Mouse (Mus musculus): ENCODE measurements around the gene G6pc3. TPM values are rescaled to one million over a fixed set of nuclear protein-coding genes. Genes with fewer than 3 reads are reported as not detected.
A peak's percentile ranks its signal among the peaks of the same experiment; 100 is the strongest.

G6pc3 gene
- polyA plus RNA-seq, 1 experiment = not detected

DNA sequence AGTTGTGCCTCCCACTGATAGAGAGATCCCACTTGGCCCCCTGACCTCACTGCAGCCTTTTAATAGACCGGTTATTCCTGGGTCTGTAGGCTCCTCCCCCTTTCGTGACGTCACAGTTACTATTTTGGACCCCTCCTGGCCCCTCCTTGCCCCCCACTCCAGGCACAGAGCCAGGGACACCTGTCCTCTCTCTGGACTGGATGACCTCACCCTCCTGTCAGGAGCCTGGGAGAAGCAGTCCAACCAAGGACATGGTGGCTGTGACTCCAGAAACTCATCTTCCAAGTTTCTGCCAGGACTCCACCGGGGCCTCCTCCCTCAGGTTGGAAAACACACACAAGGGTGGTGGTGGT is 30.6 kb downstream of the G6pc3 start:
- TF ChIP-seq CTCF (IDR thresholded peaks at IDR 0.05; ENCODE audit: insufficient read depth, low read depth, low read length) = no peak
- TF ChIP-seq POLR2A (IDR thresholded peaks at IDR 0.05; ENCODE audit: insufficient read depth, low read depth, low read length) = no peak
- H3K4me3 ChIP-seq (ENCODE audit: insufficient read depth, low read depth, low read length) = no peak overlapping the region
- 43% methylated on average over 4 of the region's 4 CpGs for WGBS
- peak overlapping the region; percentile 94 for H3K27ac ChIP-seq (ENCODE audit: insufficient read depth, low read depth, low read length)
- H3K4me1 ChIP-seq (ENCODE audit: control insufficient read depth, insufficient read depth, low read length) = peaks cover 86% of the 10 kb centered on the region

DNA sequence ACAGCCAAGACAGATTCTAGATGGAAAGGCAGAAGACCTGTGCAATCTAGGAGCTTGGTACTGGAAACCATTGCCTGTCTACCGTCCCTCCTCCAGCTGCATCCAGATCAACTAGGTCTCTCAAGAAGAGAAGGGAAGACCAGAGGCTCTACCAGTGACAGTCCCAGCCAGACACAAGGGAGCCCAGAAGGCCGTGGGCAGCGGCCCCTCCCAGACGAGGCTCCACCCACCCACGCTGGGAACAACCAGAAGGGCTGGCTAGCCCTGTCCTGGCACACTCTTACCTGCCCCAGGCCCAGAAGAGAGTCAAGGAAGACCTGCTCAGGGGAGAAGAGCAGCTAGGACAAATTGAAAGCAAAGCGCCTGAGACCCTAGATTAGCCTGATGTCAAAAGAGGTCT is 31.0 kb downstream of the G6pc3 start:
- no peak overlapping the region for H3K4me3 ChIP-seq (ENCODE audit: insufficient read depth, low read depth, low read length)
- TF ChIP-seq POLR2A (IDR thresholded peaks at IDR 0.05; ENCODE audit: insufficient read depth, low read depth, low read length) (no peak), CTCF (IDR thresholded peaks at IDR 0.05; ENCODE audit: insufficient read depth, low read depth, low read length) (no peak)
- no peak overlapping the region for H3K27ac ChIP-seq (ENCODE audit: insufficient read depth, low read depth, low read length)
- peaks cover 90% of the 10 kb centered on the region for H3K4me1 ChIP-seq (ENCODE audit: control insufficient read depth, insufficient read depth, low read length)
- WGBS = 53% methylated on average over 6 of the region's 6 CpGs

DNA sequence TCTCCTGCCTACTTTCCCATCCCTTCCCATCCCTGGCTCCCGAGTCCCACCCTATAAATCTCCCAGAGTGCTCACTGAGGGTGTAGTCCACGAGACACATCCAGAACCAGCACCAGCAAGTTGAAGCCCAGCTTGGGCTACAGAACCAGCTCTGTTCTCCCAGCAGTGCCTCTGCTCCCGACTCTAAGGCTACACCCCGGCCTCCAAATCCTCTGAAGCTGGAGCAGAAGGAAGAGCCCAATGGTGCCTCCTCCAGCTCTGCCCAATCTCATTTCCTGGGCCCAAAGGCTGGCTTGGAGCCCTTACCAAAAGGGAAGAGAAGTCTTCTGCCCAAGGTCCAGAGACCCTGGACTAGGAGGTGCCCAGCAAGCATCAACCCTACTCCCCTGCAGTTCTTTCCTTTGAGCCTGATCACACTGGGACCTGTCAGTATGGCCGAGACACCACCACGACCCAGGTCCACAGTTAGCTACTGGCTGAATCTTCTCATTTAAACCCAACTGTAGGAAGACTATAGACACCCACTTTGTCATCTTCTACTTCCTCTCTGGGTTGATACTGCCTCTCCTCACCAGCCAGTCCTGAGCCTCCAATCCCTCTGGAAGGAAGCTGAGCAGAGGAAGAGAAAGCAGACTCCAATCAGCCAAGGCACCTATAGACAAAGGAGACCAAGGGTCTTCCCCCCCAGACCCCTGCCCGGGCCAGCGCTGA is 32.0 kb downstream of the G6pc3 start:
- 62% methylated on average over 8 of the region's 8 CpGs for WGBS
- H3K4me3 ChIP-seq (ENCODE audit: insufficient read depth, low read depth, low read length) = no peak overlapping the region
- TF ChIP-seq POLR2A (IDR thresholded peaks at IDR 0.05; ENCODE audit: insufficient read depth, low read depth, low read length) = no peak
- no peak for TF ChIP-seq CTCF (IDR thresholded peaks at IDR 0.05; ENCODE audit: insufficient read depth, low read depth, low read length)
- H3K4me1 ChIP-seq (ENCODE audit: control insufficient read depth, insufficient read depth, low read length) = peaks cover 89% of the 10 kb centered on the region
- no peak overlapping the region for H3K27ac ChIP-seq (ENCODE audit: insufficient read depth, low read depth, low read length)

DNA sequence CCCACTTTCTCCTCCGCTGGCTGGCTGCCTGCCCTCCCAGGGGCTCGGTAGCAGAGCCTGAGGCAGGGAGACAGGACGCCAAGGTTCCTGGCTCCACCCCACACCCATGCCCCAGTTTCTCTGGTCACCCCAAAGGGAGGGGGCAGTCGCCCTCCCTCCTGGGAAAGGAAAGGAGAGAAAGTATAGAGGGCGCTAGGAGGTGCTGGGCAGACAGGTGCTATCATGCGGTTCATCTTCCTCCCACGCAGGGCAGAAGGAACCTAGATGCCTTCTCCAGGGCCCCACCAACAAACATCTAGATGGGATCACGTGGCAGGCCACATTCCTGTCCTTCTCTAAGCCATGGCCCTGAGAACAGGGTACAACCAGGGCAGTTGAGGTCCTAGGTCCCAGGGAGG is 32.5 kb downstream of the G6pc3 start:
- Histone ChIP-seq H3K27ac (ENCODE audit: insufficient read depth, low read depth, low read length) (no peak overlapping the region), H3K4me3 (ENCODE audit: insufficient read depth, low read depth, low read length) (no peak overlapping the region), H3K4me1 (ENCODE audit: control insufficient read depth, insufficient read depth, low read length) (peaks cover 90% of the 10 kb centered on the region)
- 34% methylated on average over 8 of the region's 8 CpGs for WGBS
- TF ChIP-seq POLR2A (IDR thresholded peaks at IDR 0.05; ENCODE audit: insufficient read depth, low read depth, low read length) (no peak), CTCF (IDR thresholded peaks at IDR 0.05; ENCODE audit: insufficient read depth, low read depth, low read length) (no peak)

GRCm38 (mm10) chr11:102223166-102223565 is 33.7 kb downstream of the G6pc3 start:
- WGBS = 28% methylated on average over 6 of the region's 6 CpGs
- Histone ChIP-seq H3K4me1 (ENCODE audit: control insufficient read depth, insufficient read depth, low read length) (peaks cover 87% of the 10 kb centered on the region), H3K4me3 (ENCODE audit: insufficient read depth, low read depth, low read length) (no peak overlapping the region), H3K27ac (ENCODE audit: insufficient read depth, low read depth, low read length) (no peak overlapping the region)
- no peak for TF ChIP-seq POLR2A (IDR thresholded peaks at IDR 0.05; ENCODE audit: insufficient read depth, low read depth, low read length)
- TF ChIP-seq CTCF (IDR thresholded peaks at IDR 0.05; ENCODE audit: insufficient read depth, low read depth, low read length) = 0 out of 2 replicates have a peak, but pooled peaks have one; percentile 30

- no peak for TF ChIP-seq POLR2A (IDR thresholded peaks at IDR 0.05; ENCODE audit: insufficient read depth, low read depth, low read length)
- TF ChIP-seq CTCF (IDR thresholded peaks at IDR 0.05; ENCODE audit: insufficient read depth, low read depth, low read length) = no peak
- peaks cover 74% of the 10 kb centered on the region for H3K4me1 ChIP-seq (ENCODE audit: control insufficient read depth, insufficient read depth, low read length)
Measured at GRCm38 (mm10) chr11:102224686-102225085, 35.3 kb downstream of the G6pc3 start.

GRCm38 (mm10) chr11:102225221-102225620 is 35.8 kb downstream of the G6pc3 start:
- peaks cover 68% of the 10 kb centered on the region for H3K4me1 ChIP-seq (ENCODE audit: control insufficient read depth, insufficient read depth, low read length)
- peak overlapping the region; percentile 24; the same call in 1 of the 2 replicates for H3K4me3 ChIP-seq (ENCODE audit: insufficient read depth, low read depth, low read length)
- no peak overlapping the region for H3K27ac ChIP-seq (ENCODE audit: insufficient read depth, low read depth, low read length)
- 22% methylated on average over 5 of the region's 5 CpGs for WGBS
- TF ChIP-seq CTCF (IDR thresholded peaks at IDR 0.05; ENCODE audit: insufficient read depth, low read depth, low read length) (no peak), POLR2A (IDR thresholded peaks at IDR 0.05; ENCODE audit: insufficient read depth, low read depth, low read length) (no peak)

More at GRCm38 (mm10) chr11:102224686-102225085, 35.3 kb downstream of the G6pc3 start:
- H3K27ac ChIP-seq (ENCODE audit: insufficient read depth, low read depth, low read length) = no peak overlapping the region
- peak overlapping the region; percentile 24 for H3K4me3 ChIP-seq (ENCODE audit: insufficient read depth, low read depth, low read length)
- WGBS = 12% methylated on average over 22 of the region's 22 CpGs

DNA sequence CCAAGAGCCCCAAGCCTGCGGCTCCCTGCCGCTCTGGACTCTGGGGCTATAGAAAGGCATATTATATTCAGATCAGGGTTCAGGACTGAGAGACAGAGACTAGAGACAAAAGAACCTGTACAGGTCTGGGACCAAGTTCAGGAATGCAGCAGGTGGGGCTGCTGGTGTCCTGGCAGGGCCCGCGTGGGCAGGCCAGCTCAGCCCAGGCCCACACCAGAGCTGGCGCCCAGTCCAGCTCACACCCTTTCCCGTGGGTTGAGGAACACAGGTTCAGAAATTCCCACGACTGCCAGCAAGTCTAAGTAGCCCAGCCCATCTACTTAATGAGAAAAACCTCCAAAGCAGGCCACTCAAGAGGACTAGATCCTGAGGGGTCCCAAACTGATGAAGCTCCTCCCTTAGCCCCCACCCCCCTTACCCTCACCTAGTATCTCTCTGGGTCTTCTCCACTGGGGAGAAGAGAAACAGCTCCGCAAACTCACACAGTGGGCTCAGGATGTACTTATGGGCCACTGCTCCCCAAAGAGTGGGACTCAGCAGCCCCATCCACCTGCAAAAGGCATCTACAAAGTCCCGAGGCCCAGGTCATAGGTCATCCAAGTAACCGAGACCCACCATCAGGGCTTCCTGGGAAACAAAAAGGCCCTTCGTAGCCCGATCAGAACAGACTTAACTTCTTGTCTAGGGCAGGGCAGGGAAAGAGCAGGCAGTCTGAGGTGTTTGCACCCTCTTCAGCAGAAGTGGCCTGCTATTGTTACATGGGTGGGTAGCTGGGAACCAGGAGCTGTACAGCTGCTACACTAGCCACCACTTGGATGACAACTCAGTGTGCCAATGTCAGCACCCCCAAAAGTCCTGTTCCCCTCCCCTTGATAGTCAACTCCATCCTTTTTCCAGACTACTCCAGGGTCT is 36.9 kb downstream of the G6pc3 start:
- WGBS = 59% methylated on average over 12 of the region's 12 CpGs
- Histone ChIP-seq H3K27ac (ENCODE audit: insufficient read depth, low read depth, low read length) (no peak overlapping the region), H3K4me1 (ENCODE audit: control insufficient read depth, insufficient read depth, low read length) (peaks cover 61% of the 10 kb centered on the region), H3K4me3 (ENCODE audit: insufficient read depth, low read depth, low read length) (peak overlapping the region; percentile 86)
- no peak for TF ChIP-seq POLR2A (IDR thresholded peaks at IDR 0.05; ENCODE audit: insufficient read depth, low read depth, low read length)
- TF ChIP-seq CTCF (IDR thresholded peaks at IDR 0.05; ENCODE audit: insufficient read depth, low read depth, low read length) = no peak
